Mouse (Mus musculus): ENCODE data around the gene Umod.

Gene Umod

GRCm38 (mm10) chr7:119479256-119479655, at the start of gene Umod:
Umod (minus strand) TSS chr7:119479282.
- DNase-seq (ENCODE audit: low read depth): no peak

- no peak for DNase-seq (ENCODE audit: low read depth)
These were observed 49.5 kb upstream of the Umod start for GRCm38 (mm10) chr7:119528617-119529016.

- DNase-seq (ENCODE audit: low read depth): no peak
These were observed 48.5 kb upstream of the Umod start for GRCm38 (mm10) chr7:119527548-119527947.

GRCm38 (mm10) chr7:119527135-119527534, 48.1 kb upstream of the Umod start:
- no peak for DNase-seq (ENCODE audit: low read depth)

GRCm38 (mm10) chr7:119526486-119526885, 47.4 kb upstream of the Umod start:
- DNase-seq (ENCODE audit: low read depth): no peak

GRCm38 (mm10) chr7:119525881-119526281, 46.8 kb upstream of the Umod start:
- DNase-seq (ENCODE audit: low read depth): no peak

- DNase-seq (ENCODE audit: low read depth): no peak
These were observed 44.3 kb upstream of the Umod start, which contains the start of gene Pdilt for GRCm38 (mm10) chr7:119523389-119523788. Pdilt (minus strand) TSS chr7:119523489.

GRCm38 (mm10) chr7:119522385-119522784, 43.3 kb upstream of the Umod start:
- no peak for DNase-seq (ENCODE audit: low read depth)

GRCm38 (mm10) chr7:119521816-119522215, 42.7 kb upstream of the Umod start:
- no peak for DNase-seq (ENCODE audit: low read depth)

GRCm38 (mm10) chr7:119519654-119520053, 40.6 kb upstream of the Umod start:
- peak; percentile 22 for DNase-seq (ENCODE audit: low read depth)

- DNase-seq (ENCODE audit: low read depth): no peak
These were observed 40.1 kb upstream of the Umod start, which contains the start of gene Acsm5 for GRCm38 (mm10) chr7:119519163-119519562. Acsm5 (plus strand) TSS chr7:119519463.

- no peak for DNase-seq (ENCODE audit: low read depth)
These were observed 37.1 kb upstream of the Umod start for GRCm38 (mm10) chr7:119516272-119516558.

GRCm38 (mm10) chr7:119515492-119516271, 36.6 kb upstream of the Umod start:
- DNase-seq (ENCODE audit: low read depth): peak; percentile 14

GRCm38 (mm10) chr7:119513056-119513455, 34.0 kb upstream of the Umod start:
- peak; percentile 25 for DNase-seq (ENCODE audit: low read depth)

- DNase-seq (ENCODE audit: low read depth): no peak
These were observed 32.1 kb upstream of the Umod start for GRCm38 (mm10) chr7:119511143-119511542.

GRCm38 (mm10) chr7:119490041-119490780, 11.1 kb upstream of the Umod start:
- no peak for DNase-seq (ENCODE audit: low read depth)

- DNase-seq (ENCODE audit: low read depth): no peak
These were observed 7.6 kb upstream of the Umod start for GRCm38 (mm10) chr7:119486683-119487082.

GRCm38 (mm10) chr7:119484154-119484553, 5.1 kb upstream of the Umod start:
- DNase-seq (ENCODE audit: low read depth): no peak

- DNase-seq (ENCODE audit: low read depth): no peak
These were observed 2.3 kb downstream of the Umod start for GRCm38 (mm10) chr7:119476500-119477389.

GRCm38 (mm10) chr7:119459185-119459584, 19.9 kb downstream of the Umod start, which contains the start of gene Gp2:
Gp2 (minus strand) TSS chr7:119459285.
- DNase-seq (ENCODE audit: low read depth): no peak

- DNase-seq (ENCODE audit: low read depth): no peak
These were observed 24.9 kb downstream of the Umod start for GRCm38 (mm10) chr7:119454192-119454591.

GRCm38 (mm10) chr7:119443849-119444248, 35.2 kb downstream of the Umod start:
- DNase-seq (ENCODE audit: low read depth): no peak
